Mouse (Mus musculus): ENCODE data around the gene Lrrk1. TPM values are rescaled to one million over a fixed set of nuclear protein-coding genes. Genes with fewer than 3 reads are reported as not detected.

Gene Lrrk1
- polyA plus RNA-seq, 1 experiment, result 76.4 TPM

DNA sequence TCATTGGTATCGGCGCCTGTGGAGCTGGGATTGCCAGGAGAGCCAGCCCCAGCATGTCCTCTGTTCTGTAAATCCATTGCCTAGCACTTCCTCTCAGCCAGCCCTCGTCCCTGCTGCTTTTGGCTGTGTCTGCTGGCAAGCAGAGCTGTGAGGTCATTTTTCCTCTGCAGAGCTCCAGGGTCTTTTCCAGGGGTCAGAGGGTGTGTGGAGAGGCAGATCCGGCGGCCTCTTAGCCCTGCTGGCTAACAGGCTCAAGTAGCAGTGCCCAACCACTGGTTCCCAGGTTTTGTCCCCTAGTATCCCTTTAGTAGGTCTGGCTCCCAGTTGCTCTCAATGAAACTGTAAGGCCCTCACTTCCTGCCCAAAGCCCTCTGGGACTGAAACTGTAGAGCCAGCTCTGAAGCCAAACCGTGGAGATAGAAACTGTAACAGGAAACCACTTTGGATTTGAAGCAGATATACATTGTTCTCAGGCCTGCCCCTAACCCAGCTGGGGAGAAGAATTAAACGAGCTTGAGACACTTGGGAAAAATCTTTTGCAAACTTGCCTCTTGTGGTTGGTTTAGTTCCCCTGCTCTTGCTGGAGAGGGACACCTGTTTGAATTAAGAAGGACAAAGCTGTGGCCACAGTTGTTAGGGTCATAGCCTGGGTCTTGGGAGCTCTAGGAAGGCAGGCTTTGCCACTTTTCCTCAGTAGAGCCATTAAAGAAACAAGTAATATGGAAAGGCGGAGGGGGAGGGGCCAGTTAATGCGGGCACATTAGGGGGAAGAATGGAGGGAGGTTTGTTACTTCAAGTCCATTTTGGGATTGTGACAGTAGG, 169.7 kb downstream of the Lrrk1 start:
- WGBS, result 26% methylated on average over 9 of the region's 9 CpGs
- TF ChIP-seq CTCF (IDR thresholded peaks at IDR 0.05; ENCODE audit: insufficient read depth, low read length) (no peak), POLR2A (IDR thresholded peaks at IDR 0.05; ENCODE audit: borderline replicate concordance, extremely low read depth, low read depth, low read length) (no peak)
- DNase-seq, result no peak
- H3K4me1 ChIP-seq (ENCODE audit: control insufficient read depth, insufficient read depth, low read length), result peaks cover 15% of the 10 kb centered on the region
- no peak overlapping the region for H3K4me3 ChIP-seq (replicated peaks; ENCODE audit: extremely low read depth, low read depth, low read length)

DNA sequence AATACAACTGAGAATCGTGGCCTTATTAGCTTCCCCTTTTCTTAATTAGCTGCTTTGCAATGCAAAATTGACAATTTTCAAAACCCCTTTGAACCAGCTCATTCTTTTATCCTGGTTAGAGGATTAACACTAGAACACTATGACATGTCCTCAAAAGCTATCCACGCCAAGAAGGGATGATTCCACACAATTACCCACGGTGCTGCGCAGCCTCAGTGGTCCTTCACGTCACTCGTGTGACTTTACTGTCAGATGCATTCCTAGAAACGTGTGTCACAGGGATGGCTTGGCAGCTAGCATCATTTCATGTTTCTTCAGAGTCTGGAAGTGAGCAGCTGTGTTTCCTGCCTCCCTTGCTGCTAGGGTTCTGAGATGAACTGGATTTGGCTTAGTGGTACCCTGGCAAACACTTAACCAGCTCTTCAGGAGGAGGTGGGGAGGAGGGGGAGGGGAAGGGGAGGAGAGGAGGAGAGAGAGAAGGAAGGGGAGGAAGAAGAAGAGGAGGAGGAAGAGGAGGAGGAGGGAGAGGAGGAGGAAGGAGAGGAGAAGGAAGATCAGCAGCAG, 170.5 kb downstream of the Lrrk1 start:
- no peak for DNase-seq
- H3K4me3 ChIP-seq (replicated peaks; ENCODE audit: extremely low read depth, low read depth, low read length), result no peak overlapping the region
- peaks cover 15% of the 10 kb centered on the region for H3K4me1 ChIP-seq (ENCODE audit: control insufficient read depth, insufficient read depth, low read length)
- WGBS, result 65% methylated on average over 7 of the region's 7 CpGs
- TF ChIP-seq CTCF (IDR thresholded peaks at IDR 0.05; ENCODE audit: insufficient read depth, low read length) (no peak), POLR2A (IDR thresholded peaks at IDR 0.05; ENCODE audit: borderline replicate concordance, extremely low read depth, low read depth, low read length) (no peak)

DNA sequence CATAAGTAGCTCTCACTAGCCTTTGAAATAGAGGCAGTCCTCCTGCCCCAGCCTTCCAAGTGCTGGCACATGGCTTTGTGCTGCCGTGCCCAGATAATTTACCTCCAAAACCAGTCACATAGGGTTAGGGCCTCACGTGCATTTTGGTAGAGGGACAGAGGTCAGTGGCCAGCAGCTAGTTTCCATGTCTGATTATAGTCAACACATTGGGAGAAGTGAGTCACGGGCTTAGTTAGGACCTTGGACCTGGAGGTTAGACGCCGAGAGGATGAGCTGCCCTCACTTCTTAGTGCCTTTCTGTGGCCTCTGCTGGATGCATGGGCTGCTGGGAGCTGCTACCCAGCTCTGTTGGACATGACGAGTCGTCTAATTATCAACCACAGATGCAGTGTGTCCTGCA, 171.1 kb downstream of the Lrrk1 start:
- no peak for DNase-seq
- no peak overlapping the region for H3K4me3 ChIP-seq (replicated peaks; ENCODE audit: extremely low read depth, low read depth, low read length)
- 92% methylated on average over 7 of the region's 7 CpGs for WGBS
- TF ChIP-seq POLR2A (IDR thresholded peaks at IDR 0.05; ENCODE audit: borderline replicate concordance, extremely low read depth, low read depth, low read length) (no peak), CTCF (IDR thresholded peaks at IDR 0.05; ENCODE audit: insufficient read depth, low read length) (no peak)
- peaks cover 15% of the 10 kb centered on the region for H3K4me1 ChIP-seq (ENCODE audit: control insufficient read depth, insufficient read depth, low read length)

DNA sequence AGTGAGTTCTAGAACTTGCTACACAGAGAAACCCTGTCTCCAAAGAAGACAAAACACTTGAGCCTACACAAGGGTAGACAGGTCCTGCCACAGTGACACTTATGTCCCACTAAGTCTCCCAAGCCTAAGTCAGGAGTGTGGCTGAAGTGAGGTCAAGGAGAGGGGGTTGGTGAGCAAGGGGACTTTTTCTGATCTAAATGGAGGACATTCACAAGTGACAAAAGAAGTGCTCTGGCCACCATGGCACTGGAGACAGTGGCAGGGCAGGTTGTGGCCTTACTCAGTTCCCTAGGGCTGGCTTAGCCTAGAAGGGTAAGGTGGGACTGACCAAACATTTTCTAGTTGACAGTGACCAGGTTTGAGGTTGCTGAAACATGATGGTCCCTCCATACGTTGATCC, 172.2 kb downstream of the Lrrk1 start:
- H3K4me3 ChIP-seq (replicated peaks; ENCODE audit: extremely low read depth, low read depth, low read length), result no peak overlapping the region
- no peak for DNase-seq
- H3K4me1 ChIP-seq (ENCODE audit: control insufficient read depth, insufficient read depth, low read length), result peaks cover 15% of the 10 kb centered on the region
- WGBS, result 96% methylated on average over 1 of the region's 1 CpGs
- TF ChIP-seq CTCF (IDR thresholded peaks at IDR 0.05; ENCODE audit: insufficient read depth, low read length) (no peak), POLR2A (IDR thresholded peaks at IDR 0.05; ENCODE audit: borderline replicate concordance, extremely low read depth, low read depth, low read length) (no peak)

DNA sequence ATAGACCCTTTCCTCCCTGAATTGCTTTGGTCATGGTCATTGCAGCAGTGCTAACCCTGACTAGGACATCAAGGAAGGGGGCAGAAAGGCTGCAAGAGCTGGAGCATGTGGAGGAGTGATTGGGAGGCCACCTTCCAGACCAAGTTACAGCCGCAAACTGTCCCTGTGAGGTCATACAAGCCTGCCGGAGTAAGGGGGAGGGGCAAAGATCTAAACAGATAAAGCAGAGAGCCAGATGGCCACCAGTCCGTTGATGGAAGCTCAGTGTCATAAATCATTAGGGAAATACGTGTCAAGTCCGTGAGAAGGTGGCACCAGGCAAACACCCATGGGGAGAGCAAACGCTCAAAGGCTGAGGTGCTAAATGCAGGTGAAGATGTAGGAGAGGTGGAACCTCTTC, 173.7 kb downstream of the Lrrk1 start:
- no peak overlapping the region for H3K4me3 ChIP-seq (replicated peaks; ENCODE audit: extremely low read depth, low read depth, low read length)
- DNase-seq, result no peak
- TF ChIP-seq POLR2A (IDR thresholded peaks at IDR 0.05; ENCODE audit: borderline replicate concordance, extremely low read depth, low read depth, low read length), result no peak
- no peak for TF ChIP-seq CTCF (IDR thresholded peaks at IDR 0.05; ENCODE audit: insufficient read depth, low read length)
- WGBS, result 70% methylated on average over 6 of the region's 6 CpGs
- peaks cover 15% of the 10 kb centered on the region for H3K4me1 ChIP-seq (ENCODE audit: control insufficient read depth, insufficient read depth, low read length)

DNA sequence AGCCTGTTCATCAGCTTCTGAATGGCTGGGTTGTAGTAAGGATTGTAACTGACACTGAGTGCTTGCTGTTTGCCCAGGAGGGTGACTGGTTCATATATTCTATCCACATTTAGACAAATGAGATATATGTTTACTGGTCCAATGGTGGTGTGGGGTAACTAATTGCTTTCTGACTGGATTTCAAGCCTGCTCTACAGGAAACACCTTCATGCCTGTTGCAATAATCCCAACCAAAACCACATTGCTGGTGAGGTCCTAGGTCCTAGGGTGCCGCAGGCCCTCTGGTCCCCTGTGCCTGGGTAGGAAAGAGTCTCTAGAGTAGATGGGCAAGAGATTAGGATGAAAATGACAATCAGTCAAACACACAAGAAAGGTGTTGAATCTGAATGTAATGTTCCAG, 175.3 kb downstream of the Lrrk1 start:
- no peak for TF ChIP-seq POLR2A (IDR thresholded peaks at IDR 0.05; ENCODE audit: borderline replicate concordance, extremely low read depth, low read depth, low read length)
- no peak for TF ChIP-seq CTCF (IDR thresholded peaks at IDR 0.05; ENCODE audit: insufficient read depth, low read length)
- H3K4me3 ChIP-seq (replicated peaks; ENCODE audit: extremely low read depth, low read depth, low read length), result no peak overlapping the region
- WGBS, result 84% methylated on average over 1 of the region's 1 CpGs
- peaks cover 4% of the 10 kb centered on the region for H3K4me1 ChIP-seq (ENCODE audit: control insufficient read depth, insufficient read depth, low read length)
- no peak for DNase-seq

DNA sequence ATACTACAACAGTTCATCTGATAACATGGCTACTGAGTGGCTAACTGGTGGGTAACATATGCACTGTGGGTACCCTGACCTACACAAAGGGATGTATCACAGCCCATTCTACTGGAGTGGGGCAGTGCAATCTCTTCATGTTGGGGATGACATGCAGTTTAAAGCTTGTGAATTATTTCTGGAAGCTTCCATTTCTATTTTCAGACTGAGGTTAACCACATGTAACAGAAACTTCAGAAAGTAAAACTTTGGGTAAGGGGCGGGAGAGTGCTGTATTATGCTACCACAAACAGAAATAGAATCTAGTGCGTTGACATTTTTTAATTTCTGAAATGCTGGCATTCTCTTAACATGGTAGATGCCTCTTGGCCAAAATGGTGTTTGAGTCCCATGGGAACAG, 178.2 kb downstream of the Lrrk1 start:
- Histone ChIP-seq H3K4me1 (ENCODE audit: control insufficient read depth, insufficient read depth, low read length) (no peaks in the 10 kb centered on the region), H3K4me3 (replicated peaks; ENCODE audit: extremely low read depth, low read depth, low read length) (no peak overlapping the region)
- WGBS, result 69% methylated on average over 2 of the region's 2 CpGs
- TF ChIP-seq CTCF (IDR thresholded peaks at IDR 0.05; ENCODE audit: insufficient read depth, low read length) (no peak), POLR2A (IDR thresholded peaks at IDR 0.05; ENCODE audit: borderline replicate concordance, extremely low read depth, low read depth, low read length) (no peak)
- no peak for DNase-seq

DNA sequence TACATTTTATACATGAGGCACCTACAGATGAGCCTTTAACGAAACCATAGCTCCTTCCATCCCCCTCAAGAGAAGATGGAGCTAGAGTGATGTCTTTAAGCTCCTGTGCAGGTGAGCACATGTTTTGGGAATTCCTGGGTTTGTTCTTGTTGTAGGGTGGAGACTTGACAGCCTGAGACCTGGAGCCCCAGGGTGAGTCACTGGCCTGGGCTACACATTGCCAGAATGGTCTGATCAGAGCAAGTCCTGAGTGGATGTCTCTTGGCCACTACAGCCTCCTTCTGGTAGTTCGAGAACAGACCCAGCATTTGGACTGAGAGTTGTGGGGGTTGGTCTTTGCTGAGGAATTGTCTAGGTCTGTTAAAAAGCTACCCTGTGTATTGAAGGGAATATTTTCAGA, 186.5 kb downstream of the Lrrk1 start:
- no peaks in the 10 kb centered on the region for H3K4me1 ChIP-seq (ENCODE audit: control insufficient read depth, insufficient read depth, low read length)
- no peak for TF ChIP-seq POLR2A (IDR thresholded peaks at IDR 0.05; ENCODE audit: borderline replicate concordance, extremely low read depth, low read depth, low read length)
- no peak for TF ChIP-seq CTCF (IDR thresholded peaks at IDR 0.05; ENCODE audit: insufficient read depth, low read length)
- no peak overlapping the region for H3K4me3 ChIP-seq (replicated peaks; ENCODE audit: extremely low read depth, low read depth, low read length)
- WGBS, result 84% methylated on average over 2 of the region's 2 CpGs
- DNase-seq, result no peak

DNA sequence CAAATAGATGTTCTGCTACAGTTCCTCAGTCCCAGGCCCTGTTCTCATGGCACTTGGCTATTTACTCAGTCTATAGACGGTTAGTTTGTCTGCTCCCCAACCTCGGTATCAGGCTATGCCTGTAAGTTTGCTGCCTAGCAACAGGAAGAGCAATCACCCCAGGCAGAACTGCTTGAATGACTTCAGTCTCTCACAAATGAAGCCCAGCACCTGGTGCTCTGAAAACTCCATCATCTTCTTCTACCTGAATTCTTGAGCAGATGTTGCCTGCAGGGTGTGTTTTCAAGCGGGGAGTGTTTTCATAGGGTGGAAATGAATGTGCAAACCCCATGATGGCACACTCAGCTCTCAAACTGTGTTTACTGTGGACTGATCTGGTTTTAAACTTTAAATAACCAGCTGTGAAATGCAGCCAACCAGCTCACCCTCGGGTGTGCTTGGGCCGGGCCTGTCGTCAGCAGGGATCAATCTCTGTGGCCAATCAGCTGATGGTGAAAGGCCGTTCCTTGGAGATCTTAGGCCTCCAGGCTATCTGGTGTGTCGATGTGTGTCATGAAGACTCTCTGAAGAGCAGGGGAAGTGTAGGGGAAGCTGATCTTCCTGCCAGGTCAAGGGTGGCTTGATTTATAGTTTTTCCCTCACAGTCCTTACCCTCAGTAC, 187.2 kb downstream of the Lrrk1 start:
- TF ChIP-seq POLR2A (IDR thresholded peaks at IDR 0.05; ENCODE audit: borderline replicate concordance, extremely low read depth, low read depth, low read length) (no peak), CTCF (IDR thresholded peaks at IDR 0.05; ENCODE audit: insufficient read depth, low read length) (no peak)
- DNase-seq, result no peak
- Histone ChIP-seq H3K4me1 (ENCODE audit: control insufficient read depth, insufficient read depth, low read length) (no peaks in the 10 kb centered on the region), H3K4me3 (replicated peaks; ENCODE audit: extremely low read depth, low read depth, low read length) (no peak overlapping the region)
- 34% methylated on average over 8 of the region's 8 CpGs for WGBS
